Mouse (Mus musculus) forebrain, embryonic 15.5 days (tissue): ENCODE data around the gene Chst11. TPM values are rescaled to one million over a fixed set of nuclear protein-coding genes. Genes with fewer than 3 reads are reported as not detected.

Source experiments
- ATAC-seq: fragments of 200-750 bp; cut with Nextera tagmentation; replicated peaks from 2 replicates; pipeline ENCODE4 v1.8.0; 2017; ENCODE audit warnings: mild to moderate bottlenecking, moderate TSS enrichment, moderate library complexity
- H3K27ac ChIP-seq: fragments of 300-500 bp; sonication (generic); replicated peaks from 2 replicates; pipeline ENCODE4 v1.5.1; 2015; ENCODE audit warnings: mild to moderate bottlenecking, inconsistent platforms
- H3K27me3 ChIP-seq: fragments of 300-500 bp; sonication (generic); 2 replicates; pipeline ENCODE4 v1.6.1; 2015; ENCODE audit warnings: inconsistent platforms
- H3K36me3 ChIP-seq: fragments of 300-500 bp; sonication (generic); 2 replicates; pipeline ENCODE4 v1.6.1; 2015; ENCODE audit warnings: mild to moderate bottlenecking, inconsistent platforms
- H3K4me1 ChIP-seq: fragments of 300-500 bp; sonication (generic); 2 replicates; pipeline ENCODE4 v1.6.1; 2015; ENCODE audit warnings: inconsistent platforms
- H3K4me2 ChIP-seq: fragments of 300-500 bp; sonication (generic); replicated peaks from 2 replicates; pipeline ENCODE4 v1.6.1; 2015; ENCODE audit warnings: mild to moderate bottlenecking, inconsistent platforms
- H3K4me3 ChIP-seq: fragments of 300-500 bp; sonication (generic); 2 replicates; pipeline ENCODE4 v1.5.1; 2015; ENCODE audit warnings: mild to moderate bottlenecking, inconsistent platforms
- H3K9ac ChIP-seq: fragments of 300-500 bp; sonication (generic); replicated peaks from 2 replicates; pipeline ENCODE4 v1.6.1; 2015; ENCODE audit warnings: mild to moderate bottlenecking, inconsistent platforms
- H3K9me3 ChIP-seq: fragments of 300-500 bp; sonication (generic); 2 replicates; pipeline ENCODE4 v1.6.1; 2016; ENCODE audit warnings: inconsistent platforms
- WGBS: fragments of 180-500 bp; shearing (Covaris S2); methylation state at CpG from one replicate; pipeline ENCODE4 v1.1.7; 2015; ENCODE audit warnings: mixed read lengths; 5-methylcytosine and 5-hydroxymethylcytosine counted together
- polyA plus RNA-seq: library from polyadenylated mRNA; unstranded; fragments of >200 nt; fragmentation: Nextera tagmentation; extraction: Ambion mirVana; gene quantifications from 2 replicates; pipeline ENCODE4 v1.2.1, GENCODE M21; 2015

Chst11 gene
- polyA plus RNA-seq, 1 experiment from 2014 or later, result 3.1 TPM

GRCm38 (mm10) chr10:83158322-83158721, 173.0 kb downstream of the Chst11 start:
- WGBS, result 14% methylated on average over 8 of the region's 8 CpGs
- H3K9me3 ChIP-seq, result no peaks in the 10 kb centered on the region

GRCm38 (mm10) chr10:83159229-83159628, 173.9 kb downstream of the Chst11 start:
- H3K4me1 ChIP-seq, result peaks cover 27% of the 10 kb centered on the region
- H3K4me2 ChIP-seq, result no peak overlapping the region
- no peak overlapping the region for H3K9ac ChIP-seq
- no peaks in the 10 kb centered on the region for H3K27me3 ChIP-seq
- no peaks in the 10 kb centered on the region for H3K9me3 ChIP-seq
- ATAC-seq, result no peak
- WGBS, result 83% methylated on average over 8 of the region's 8 CpGs
- H3K27ac ChIP-seq, result no peak overlapping the region
- no peak overlapping the region for H3K4me3 ChIP-seq
- no peaks in the 10 kb centered on the region for H3K36me3 ChIP-seq

More at GRCm38 (mm10) chr10:83158322-83158721, 173.0 kb downstream of the Chst11 start:
- H3K4me3 ChIP-seq, result no peak overlapping the region
- ATAC-seq, result no peak
- H3K27ac ChIP-seq, result no peak overlapping the region
- H3K27me3 ChIP-seq, result no peaks in the 10 kb centered on the region
- no peak overlapping the region for H3K9ac ChIP-seq
- H3K4me1 ChIP-seq, result peaks cover 24% of the 10 kb centered on the region
- no peaks in the 10 kb centered on the region for H3K36me3 ChIP-seq
- H3K4me2 ChIP-seq, result no peak overlapping the region

- H3K4me3 ChIP-seq, result no peak overlapping the region
- 59% methylated on average over 10 of the region's 10 CpGs for WGBS
- ATAC-seq, result peak; percentile 66
Measured at GRCm38 (mm10) chr10:83161656-83162365, 176.5 kb downstream of the Chst11 start.

GRCm38 (mm10) chr10:83163946-83164345, 178.6 kb downstream of the Chst11 start:
- ATAC-seq, result no peak
- Histone ChIP-seq H3K4me1 (peaks cover 27% of the 10 kb centered on the region), H3K4me2 (no peak overlapping the region), H3K9me3 (no peaks in the 10 kb centered on the region), H3K4me3 (no peak overlapping the region), H3K27ac (no peak overlapping the region), H3K9ac (no peak overlapping the region), H3K27me3 (no peaks in the 10 kb centered on the region), H3K36me3 (no peaks in the 10 kb centered on the region)
- 60% methylated on average over 6 of the region's 6 CpGs for WGBS

More at GRCm38 (mm10) chr10:83161656-83162365, 176.5 kb downstream of the Chst11 start:
- Histone ChIP-seq H3K27me3 (no peaks in the 10 kb centered on the region), H3K9ac (no peak overlapping the region), H3K27ac (peak overlapping the region; percentile 3; the same call in 1 of the 2 replicates), H3K4me2 (no peak overlapping the region), H3K9me3 (no peaks in the 10 kb centered on the region), H3K4me1 (peaks cover 34% of the 10 kb centered on the region), H3K36me3 (no peaks in the 10 kb centered on the region)

GRCm38 (mm10) chr10:83164901-83165435, 179.7 kb downstream of the Chst11 start:
- no peak overlapping the region for H3K4me3 ChIP-seq
- H3K9ac ChIP-seq, result no peak overlapping the region
- no peaks in the 10 kb centered on the region for H3K9me3 ChIP-seq
- H3K36me3 ChIP-seq, result no peaks in the 10 kb centered on the region
- no peak for ATAC-seq
- H3K4me1 ChIP-seq, result peaks cover 27% of the 10 kb centered on the region
- H3K4me2 ChIP-seq, result no peak overlapping the region
- H3K27me3 ChIP-seq, result no peaks in the 10 kb centered on the region
- WGBS, result 57% methylated on average over 9 of the region's 9 CpGs
- H3K27ac ChIP-seq, result no peak overlapping the region

GRCm38 (mm10) chr10:83165521-83166243, 180.4 kb downstream of the Chst11 start:
- no peak overlapping the region for H3K9ac ChIP-seq
- H3K9me3 ChIP-seq, result no peaks in the 10 kb centered on the region
- H3K4me2 ChIP-seq, result no peak overlapping the region
- peaks cover 27% of the 10 kb centered on the region for H3K4me1 ChIP-seq
- H3K36me3 ChIP-seq, result no peaks in the 10 kb centered on the region
- H3K4me3 ChIP-seq, result no peak overlapping the region
- no peak overlapping the region for H3K27ac ChIP-seq
- H3K27me3 ChIP-seq, result no peaks in the 10 kb centered on the region
- WGBS, result 71% methylated on average over 11 of the region's 11 CpGs
- no peak for ATAC-seq

- no peak overlapping the region for H3K27ac ChIP-seq
- no peak overlapping the region for H3K4me2 ChIP-seq
- peaks cover 27% of the 10 kb centered on the region for H3K4me1 ChIP-seq
- no peaks in the 10 kb centered on the region for H3K27me3 ChIP-seq
- H3K36me3 ChIP-seq, result no peaks in the 10 kb centered on the region
- 68% methylated on average over 9 of the region's 9 CpGs for WGBS
- no peak overlapping the region for H3K9ac ChIP-seq
- ATAC-seq, result no peak
- no peak overlapping the region for H3K4me3 ChIP-seq
- no peaks in the 10 kb centered on the region for H3K9me3 ChIP-seq
Measured at GRCm38 (mm10) chr10:83166272-83166671, 181.0 kb downstream of the Chst11 start.

GRCm38 (mm10) chr10:83167492-83167891, 182.2 kb downstream of the Chst11 start:
- no peak overlapping the region for H3K27ac ChIP-seq
- ATAC-seq, result no peak
- peaks cover 17% of the 10 kb centered on the region for H3K4me1 ChIP-seq
- H3K36me3 ChIP-seq, result no peaks in the 10 kb centered on the region
- 77% methylated on average over 6 of the region's 6 CpGs for WGBS
- H3K9ac ChIP-seq, result no peak overlapping the region
- H3K4me3 ChIP-seq, result no peak overlapping the region
- no peak overlapping the region for H3K4me2 ChIP-seq
- H3K9me3 ChIP-seq, result no peaks in the 10 kb centered on the region
- H3K27me3 ChIP-seq, result no peaks in the 10 kb centered on the region

GRCm38 (mm10) chr10:83168303-83169056, 183.2 kb downstream of the Chst11 start:
- WGBS, result 81% methylated on average over 11 of the region's 11 CpGs
- ATAC-seq, result no peak
- Histone ChIP-seq H3K36me3 (no peaks in the 10 kb centered on the region), H3K4me3 (no peak overlapping the region), H3K9me3 (no peaks in the 10 kb centered on the region), H3K4me1 (peaks cover 8% of the 10 kb centered on the region), H3K27me3 (no peaks in the 10 kb centered on the region), H3K4me2 (no peak overlapping the region), H3K27ac (no peak overlapping the region), H3K9ac (no peak overlapping the region)

GRCm38 (mm10) chr10:83169554-83169953, 184.3 kb downstream of the Chst11 start:
- no peaks in the 10 kb centered on the region for H3K9me3 ChIP-seq
- H3K27me3 ChIP-seq, result no peaks in the 10 kb centered on the region
- ATAC-seq, result no peak
- peaks cover 4% of the 10 kb centered on the region; the same call in 1 of the 2 replicates for H3K4me1 ChIP-seq
- H3K9ac ChIP-seq, result no peak overlapping the region
- no peak overlapping the region for H3K4me3 ChIP-seq
- 91% methylated on average over 6 of the region's 6 CpGs for WGBS
- H3K36me3 ChIP-seq, result no peaks in the 10 kb centered on the region
- no peak overlapping the region for H3K4me2 ChIP-seq
- no peak overlapping the region for H3K27ac ChIP-seq

- Histone ChIP-seq H3K4me2 (no peak overlapping the region), H3K4me1 (0 out of 2 replicates have a peak, but pooled peaks cover 6% of the 10 kb centered on the region), H3K4me3 (no peak overlapping the region), H3K36me3 (no peaks in the 10 kb centered on the region), H3K27me3 (no peaks in the 10 kb centered on the region), H3K9ac (no peak overlapping the region), H3K27ac (no peak overlapping the region), H3K9me3 (no peaks in the 10 kb centered on the region)
- 57% methylated on average over 5 of the region's 5 CpGs for whole genome bisulfite sequencing
- no peak for ATAC-seq
Measured at GRCm38 (mm10) chr10:83178151-83178550, 192.9 kb downstream of the Chst11 start.

GRCm38 (mm10) chr10:83178661-83179060, 193.4 kb downstream of the Chst11 start:
- ATAC-seq, result no peak
- Histone ChIP-seq H3K4me1 (peaks cover 7% of the 10 kb centered on the region; the same call in 1 of the 2 replicates), H3K4me3 (no peak overlapping the region), H3K27me3 (no peaks in the 10 kb centered on the region), H3K27ac (no peak overlapping the region), H3K9me3 (no peaks in the 10 kb centered on the region), H3K4me2 (no peak overlapping the region), H3K9ac (no peak overlapping the region), H3K36me3 (no peaks in the 10 kb centered on the region)
- 53% methylated on average over 1 of the region's 1 CpGs for WGBS
